Mouse (Mus musculus) limb, embryonic 11.5 days (tissue): ENCODE measurements around the gene Tenm4. TPM values are rescaled to one million over a fixed set of nuclear protein-coding genes. Genes with fewer than 3 reads are reported as not detected.

ENCODE experiments used
- ATAC-seq: fragments of 200-750 bp; cut with Nextera tagmentation; 2 replicates; pipeline ENCODE4 v1.8.0; 2017; ENCODE audit warnings: low read depth; ENCODE audit not compliant: insufficient number of reproducible peaks, low FRiP score, low TSS enrichment
- DNase-seq: peaks from one replicate; pipeline ENCODE4 v3.0.0-alpha.2; 2015; ENCODE audit warnings: low spot score
- H3K27ac ChIP-seq: fragments of 300-500 bp; sonication (generic); replicated peaks from 2 replicates; pipeline ENCODE4 v1.5.1; 2014; ENCODE audit warnings: low read depth, mild to moderate bottlenecking, low read length
- H3K27me3 ChIP-seq: fragments of 300-500 bp; sonication (generic); 2 replicates; pipeline ENCODE4 v1.6.1; 2014; ENCODE audit warnings: mild to moderate bottlenecking, low read length, mixed read lengths; ENCODE audit not compliant: control insufficient read depth, insufficient read depth
- H3K36me3 ChIP-seq: fragments of 300-500 bp; sonication (generic); 2 replicates; pipeline ENCODE4 v1.6.1; 2014; ENCODE audit warnings: mild to moderate bottlenecking, low read length, moderate library complexity, mixed read lengths; ENCODE audit not compliant: control insufficient read depth, insufficient read depth
- H3K4me1 ChIP-seq: fragments of 300-500 bp; sonication (generic); 2 replicates; pipeline ENCODE4 v1.6.1; 2014; ENCODE audit warnings: low read length, mixed read lengths; ENCODE audit not compliant: control insufficient read depth, insufficient read depth
- H3K4me2 ChIP-seq: fragments of 300-500 bp; sonication (generic); 2 replicates; pipeline ENCODE4 v1.6.1; 2014; ENCODE audit warnings: low read depth, mild to moderate bottlenecking, moderate library complexity; ENCODE audit not compliant: severe bottlenecking
- H3K4me3 ChIP-seq: fragments of 300-500 bp; sonication (generic); 2 replicates; pipeline ENCODE4 v1.5.1; 2014; ENCODE audit warnings: low read depth, low read length
- H3K9ac ChIP-seq: fragments of 300-500 bp; sonication (generic); 2 replicates; pipeline ENCODE4 v1.6.1; 2014; ENCODE audit warnings: mild to moderate bottlenecking, low read length
- H3K9me3 ChIP-seq: fragments of 300-500 bp; sonication (generic); 2 replicates; pipeline ENCODE4 v1.6.1; 2016; ENCODE audit warnings: low read length; ENCODE audit not compliant: control insufficient read depth
- WGBS: fragments of 180-500 bp; shearing (Covaris S2); extraction: QIAGEN DNeasy Blood & Tissue Kit; methylation state at CpG from one replicate; pipeline ENCODE4 v1.1.7; 2014; 5-methylcytosine and 5-hydroxymethylcytosine counted together
- microRNA counts: library from miRNA; unstranded; fragments of <30 nt; microRNA quantifications from one replicate; lab custom pipeline; 2016
- microRNA-seq: library from miRNA; unstranded; fragments of <30 nt; microRNA quantifications from one replicate; pipeline ENCODE4, GENCODE M21; 2016
- polyA plus RNA-seq: library from polyadenylated mRNA; unstranded; fragments of >200 nt; fragmentation: Nextera tagmentation; extraction: Ambion mirVana; gene quantifications from 2 replicates; pipeline ENCODE4 v1.2.1, GENCODE M21; 2014

Tenm4 gene
- polyA plus RNA-seq, 1 experiment from 2014 or later = 43.1 TPM

GRCm38 (mm10) chr7:96951281-96952051 lies 780.4 kb downstream of the Tenm4 start, which contains the start of gene Nars2:
Nars2 (plus strand) TSS chr7:96951505.
- under 1% methylated on average over 59 of the region's 62 CpGs for WGBS
- peak within 1 kb of the TSS; percentile 67 for H3K4me2 ChIP-seq

GRCm38 (mm10) chr7:96952094-96952493 lies 781.0 kb downstream of the Tenm4 start:
- no peak overlapping the region for H3K9ac ChIP-seq
- H3K36me3 ChIP-seq = no peaks in the 10 kb centered on the region
- H3K4me3 ChIP-seq = peak overlapping the region; percentile 80
- WGBS = 34% methylated on average over 5 of the region's 5 CpGs
- H3K4me2 ChIP-seq = peak overlapping the region; percentile 67
- no peak for DNase-seq
- no peaks in the 10 kb centered on the region for H3K9me3 ChIP-seq
- H3K4me1 ChIP-seq = peaks cover 6% of the 10 kb centered on the region; the same call in 1 of the 2 replicates
- H3K27me3 ChIP-seq = no peaks in the 10 kb centered on the region
- no peak overlapping the region for H3K27ac ChIP-seq
- ATAC-seq = no peak

More at GRCm38 (mm10) chr7:96951281-96952051, 780.4 kb downstream of the Tenm4 start, which contains the start of gene Nars2:
- H3K4me1 ChIP-seq = peaks cover 6% of the 10 kb centered on the region; the same call in 1 of the 2 replicates
- peak; percentile 99 for ATAC-seq
- peak within 1 kb of the TSS; percentile 80 for H3K4me3 ChIP-seq
- peak within 1 kb of the TSS; percentile 63 for H3K9ac ChIP-seq
- no peaks in the 10 kb centered on the region for H3K27me3 ChIP-seq
- H3K36me3 ChIP-seq = no peaks in the 10 kb centered on the region
- H3K27ac ChIP-seq = peak within 1 kb of the TSS; percentile 42; the same call in 1 of the 2 replicates
- peak; percentile 95 for DNase-seq
- no peaks in the 10 kb centered on the region for H3K9me3 ChIP-seq

- Histone ChIP-seq H3K27me3 (no peaks in the 10 kb centered on the region), H3K9me3 (no peaks in the 10 kb centered on the region), H3K27ac (no peak overlapping the region), H3K36me3 (no peaks in the 10 kb centered on the region; the same call in 1 of the 2 replicates), H3K9ac (no peak overlapping the region), H3K4me2 (no peak overlapping the region), H3K4me1 (no peaks in the 10 kb centered on the region), H3K4me3 (no peak overlapping the region)
- no peak for ATAC-seq
- 90% methylated on average over 5 of the region's 5 CpGs for WGBS
- no peak for DNase-seq
These were observed 788.1 kb downstream of the Tenm4 start for GRCm38 (mm10) chr7:96959168-96959567.

MicroRNAs within 50 kb of the gene (microRNA counts, 519-probe panel; counts per million panel counts)
- 3,330 counts per million, percentile 43 among the panel's probes with 10 or more counts for microRNA mmu-miR-708 (lab: Ali Mortazavi, UCI)

Small RNA genes within 50 kb of the gene (microRNA-seq; reads per million reads assigned to microRNA genes)
- not detected for gene Mir6394
- 2,038 reads per million, percentile 82 among the genes with 10 or more reads in this experiment for gene Mir708
